Mouse (Mus musculus): ENCODE results near the gene Cpeb4. TPM values are rescaled to one million over a fixed set of nuclear protein-coding genes. Genes with fewer than 3 reads are reported as not detected.

The Cpeb4 gene
- polyA plus RNA-seq, 1 experiment from 2014 or later = 16.1 TPM

DNA sequence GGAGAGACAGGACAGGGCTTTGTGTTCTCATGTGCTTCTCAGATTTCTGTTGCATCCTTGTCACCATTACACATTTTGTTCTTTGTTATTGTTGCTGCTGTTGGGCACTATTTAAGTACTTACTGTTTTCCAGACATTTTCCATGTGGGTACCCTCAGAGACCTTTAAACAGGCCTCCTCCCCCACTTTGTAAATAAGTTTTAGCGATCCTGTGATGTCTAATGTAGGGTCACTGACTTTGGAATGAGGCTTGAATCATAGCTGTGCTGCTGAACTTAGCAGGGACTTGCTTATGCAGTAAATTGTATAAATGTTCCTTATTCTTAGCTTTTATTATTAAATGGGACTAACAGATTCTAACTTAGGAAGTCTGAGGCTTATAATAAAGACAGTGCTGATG is 13.8 kb downstream of the Cpeb4 start:
- Histone ChIP-seq H3K9me3 (no peaks in the 10 kb centered on the region), H3K4me3 (no peak overlapping the region), H3K4me2 (no peak overlapping the region), H3K9ac (no peak overlapping the region), H3K4me1 (replicated peaks) (peaks cover 25% of the 10 kb centered on the region), H3K36me3 (0 out of 2 replicates have a peak, but pooled peaks cover 3% of the 10 kb centered on the region), H3K27me3 (no peaks in the 10 kb centered on the region), H3K27ac (no peak overlapping the region)
- 80% methylated on average over 1 of the region's 1 CpGs for WGBS
- ATAC-seq (ENCODE audit: low FRiP score) = no peak

GRCm38 (mm10) chr11:31888229-31888628 is 16.2 kb downstream of the Cpeb4 start:
- WGBS = 92% methylated on average over 1 of the region's 1 CpGs
- no peak overlapping the region for H3K27ac ChIP-seq
- H3K4me2 ChIP-seq = no peak overlapping the region
- 0 out of 2 replicates have a peak, but pooled peaks cover 3% of the 10 kb centered on the region for H3K36me3 ChIP-seq
- ATAC-seq (ENCODE audit: low FRiP score) = no peak
- no peak overlapping the region for H3K9ac ChIP-seq
- H3K4me3 ChIP-seq = no peak overlapping the region
- H3K9me3 ChIP-seq = no peaks in the 10 kb centered on the region
- 0 out of 2 replicates have a peak, but pooled peaks cover 10% of the 10 kb centered on the region for H3K4me1 ChIP-seq (replicated peaks)
- no peaks in the 10 kb centered on the region for H3K27me3 ChIP-seq

DNA sequence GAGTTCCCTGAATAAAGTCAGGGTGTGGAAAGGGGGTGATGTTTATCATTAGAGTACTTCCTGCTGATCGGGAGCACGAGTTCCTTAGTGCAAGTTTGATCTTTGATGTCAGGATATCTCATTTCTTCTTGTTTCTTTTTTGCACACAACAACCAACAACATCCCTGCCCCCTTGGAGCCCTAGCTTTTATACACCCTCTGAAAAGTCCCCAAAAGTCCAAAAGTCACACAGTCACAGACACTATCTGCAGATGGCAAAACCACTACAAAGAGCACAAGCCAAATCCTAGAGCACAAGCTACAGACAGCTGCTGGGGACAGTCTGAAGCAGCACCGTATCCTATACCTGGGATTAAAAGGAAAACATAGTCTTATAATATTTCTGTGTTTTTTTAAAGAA is 20.1 kb downstream of the Cpeb4 start:
- Histone ChIP-seq H3K27me3 (no peaks in the 10 kb centered on the region), H3K9ac (no peak overlapping the region), H3K9me3 (no peaks in the 10 kb centered on the region), H3K36me3 (0 out of 2 replicates have a peak, but pooled peaks cover 7% of the 10 kb centered on the region), H3K4me1 (replicated peaks) (0 out of 2 replicates have a peak, but pooled peaks cover 3% of the 10 kb centered on the region), H3K27ac (no peak overlapping the region), H3K4me2 (no peak overlapping the region), H3K4me3 (no peak overlapping the region)
- no peak for ATAC-seq (ENCODE audit: low FRiP score)
- 75% methylated on average over 3 of the region's 3 CpGs for WGBS

- Histone ChIP-seq H3K9ac (no peak overlapping the region), H3K36me3 (0 out of 2 replicates have a peak, but pooled peaks cover 7% of the 10 kb centered on the region)
- no peak for ATAC-seq (ENCODE audit: low FRiP score)
These were observed 21.6 kb downstream of the Cpeb4 start for GRCm38 (mm10) chr11:31893639-31894038.

GRCm38 (mm10) chr11:31896065-31896792 is 24.2 kb downstream of the Cpeb4 start:
- 78% methylated on average over 4 of the region's 4 CpGs for WGBS
- no peak overlapping the region for H3K27ac ChIP-seq

More at GRCm38 (mm10) chr11:31893639-31894038, 21.6 kb downstream of the Cpeb4 start:
- Histone ChIP-seq H3K9me3 (no peaks in the 10 kb centered on the region), H3K27ac (no peak overlapping the region), H3K4me1 (replicated peaks) (0 out of 2 replicates have a peak, but pooled peaks cover 3% of the 10 kb centered on the region), H3K27me3 (no peaks in the 10 kb centered on the region), H3K4me2 (no peak overlapping the region), H3K4me3 (no peak overlapping the region)
- 63% methylated on average over 2 of the region's 2 CpGs for WGBS

DNA sequence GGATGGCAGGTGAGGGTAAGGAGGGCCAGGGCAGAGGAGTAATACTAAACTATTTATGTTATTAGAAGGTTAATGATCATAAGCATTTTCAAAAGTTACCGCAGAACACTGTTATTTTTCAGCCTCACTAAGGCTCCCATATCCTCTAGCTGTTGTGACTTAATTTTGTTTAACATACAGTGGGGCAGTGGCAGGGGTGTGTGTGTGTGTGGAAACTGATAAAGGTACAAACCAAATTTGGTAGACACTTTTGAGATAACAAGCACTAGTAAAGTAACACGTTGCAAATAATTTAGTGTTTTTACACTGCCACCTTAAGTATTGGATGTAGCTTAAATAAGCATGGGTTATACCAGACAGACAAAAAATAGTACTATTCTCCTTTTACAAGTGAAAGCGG is 24.9 kb downstream of the Cpeb4 start:
- H3K9ac ChIP-seq = no peak overlapping the region
- H3K27me3 ChIP-seq = no peaks in the 10 kb centered on the region
- H3K27ac ChIP-seq = no peak overlapping the region
- H3K4me1 ChIP-seq (replicated peaks) = 0 out of 2 replicates have a peak, but pooled peaks cover 6% of the 10 kb centered on the region
- WGBS = 96% methylated on average over 3 of the region's 3 CpGs
- H3K36me3 ChIP-seq = 0 out of 2 replicates have a peak, but pooled peaks cover 4% of the 10 kb centered on the region
- no peak overlapping the region for H3K4me2 ChIP-seq
- ATAC-seq (ENCODE audit: low FRiP score) = no peak
- H3K4me3 ChIP-seq = no peak overlapping the region
- no peaks in the 10 kb centered on the region for H3K9me3 ChIP-seq

More at GRCm38 (mm10) chr11:31896065-31896792, 24.2 kb downstream of the Cpeb4 start:
- Histone ChIP-seq H3K27me3 (no peaks in the 10 kb centered on the region), H3K4me1 (replicated peaks) (0 out of 2 replicates have a peak, but pooled peaks cover 6% of the 10 kb centered on the region), H3K9me3 (no peaks in the 10 kb centered on the region), H3K4me2 (no peak overlapping the region), H3K4me3 (no peak overlapping the region), H3K36me3 (0 out of 2 replicates have a peak, but pooled peaks cover 4% of the 10 kb centered on the region), H3K9ac (no peak overlapping the region)
- no peak for ATAC-seq (ENCODE audit: low FRiP score)

GRCm38 (mm10) chr11:31899166-31899565 is 27.2 kb downstream of the Cpeb4 start:
- H3K4me2 ChIP-seq = no peak overlapping the region
- H3K9me3 ChIP-seq = no peaks in the 10 kb centered on the region
- ATAC-seq (ENCODE audit: low FRiP score) = no peak
- H3K4me3 ChIP-seq = no peak overlapping the region
- H3K9ac ChIP-seq = no peak overlapping the region
- 0 out of 2 replicates have a peak, but pooled peaks cover 4% of the 10 kb centered on the region for H3K4me1 ChIP-seq (replicated peaks)
- H3K27me3 ChIP-seq = no peaks in the 10 kb centered on the region
- 0 out of 2 replicates have a peak, but pooled peaks cover 4% of the 10 kb centered on the region for H3K36me3 ChIP-seq
- no peak overlapping the region for H3K27ac ChIP-seq

- H3K36me3 ChIP-seq = 0 out of 2 replicates have a peak, but pooled peaks cover 4% of the 10 kb centered on the region
- H3K4me1 ChIP-seq (replicated peaks) = 0 out of 2 replicates have a peak, but pooled peaks cover 4% of the 10 kb centered on the region
- no peak for ATAC-seq (ENCODE audit: low FRiP score)
- H3K27me3 ChIP-seq = no peaks in the 10 kb centered on the region
- H3K9me3 ChIP-seq = no peaks in the 10 kb centered on the region
- no peak overlapping the region for H3K27ac ChIP-seq
- no peak overlapping the region for H3K9ac ChIP-seq
- H3K4me3 ChIP-seq = no peak overlapping the region
- H3K4me2 ChIP-seq = no peak overlapping the region
- WGBS = 32% methylated on average over 1 of the region's 1 CpGs
These were observed 28.7 kb downstream of the Cpeb4 start for GRCm38 (mm10) chr11:31900736-31901135.

DNA sequence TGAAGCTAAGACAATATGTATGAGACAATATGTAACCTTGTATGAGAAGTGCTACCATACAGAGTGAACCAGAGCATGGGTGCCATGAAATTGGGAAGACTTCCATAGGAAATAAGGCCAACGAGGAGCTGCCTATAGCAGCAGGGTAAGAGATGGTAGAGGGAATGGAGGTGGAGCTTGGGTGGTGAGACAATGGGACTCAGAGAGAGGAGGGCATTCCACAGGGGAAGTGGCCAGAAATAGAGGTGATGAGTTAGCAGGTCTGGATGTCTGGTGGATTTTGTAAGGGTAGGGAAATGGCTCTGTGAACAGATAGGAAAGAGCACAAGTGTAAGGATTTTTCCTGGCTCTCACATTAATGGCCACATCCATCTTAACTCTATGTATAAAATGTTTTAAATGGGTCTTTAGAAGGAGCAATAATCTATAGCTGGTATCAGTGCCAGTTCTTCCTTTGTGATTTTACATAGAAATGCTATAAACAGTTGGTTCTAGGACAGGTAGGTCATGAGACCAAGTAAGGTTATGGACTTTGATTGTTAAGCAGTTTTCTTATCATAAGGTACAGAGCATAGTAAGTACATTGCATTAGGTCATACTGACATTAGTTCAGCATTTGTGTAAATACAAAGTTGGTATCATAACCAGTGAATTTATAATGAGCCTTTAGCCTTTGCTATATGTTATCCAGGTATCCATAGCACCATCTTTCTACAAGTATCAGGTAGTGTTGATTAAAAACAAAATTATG is 30.4 kb downstream of the Cpeb4 start:
- H3K27me3 ChIP-seq = no peaks in the 10 kb centered on the region
- no peak overlapping the region for H3K27ac ChIP-seq
- H3K4me1 ChIP-seq (replicated peaks) = 0 out of 2 replicates have a peak, but pooled peaks cover 4% of the 10 kb centered on the region
- no peak overlapping the region for H3K9ac ChIP-seq
- no peak for ATAC-seq (ENCODE audit: low FRiP score)
- WGBS = 64% methylated on average over 1 of the region's 1 CpGs
- H3K4me2 ChIP-seq = no peak overlapping the region
- no peak overlapping the region for H3K4me3 ChIP-seq
- no peaks in the 10 kb centered on the region for H3K36me3 ChIP-seq
- no peaks in the 10 kb centered on the region for H3K9me3 ChIP-seq

DNA sequence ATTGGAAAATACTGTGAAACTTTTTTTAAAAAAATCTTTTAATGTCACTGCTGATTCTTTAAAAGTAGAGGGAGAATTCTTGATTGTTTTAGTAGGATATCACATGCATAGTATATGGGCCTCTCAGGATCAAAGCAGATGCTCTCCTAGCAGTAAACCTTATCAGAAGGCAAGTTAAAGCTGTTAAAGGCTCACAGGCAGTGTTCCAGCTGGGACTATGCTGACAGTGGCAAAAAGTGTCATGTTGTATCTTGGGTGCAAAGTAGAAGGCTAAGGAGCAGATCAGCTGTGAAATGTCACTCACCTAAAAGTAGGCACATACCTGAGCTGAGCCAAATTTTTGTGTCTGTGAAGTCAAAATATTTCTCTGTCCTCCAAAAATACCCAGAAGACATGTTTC is 34.5 kb downstream of the Cpeb4 start:
- H3K4me2 ChIP-seq = no peak overlapping the region
- no peaks in the 10 kb centered on the region for H3K9me3 ChIP-seq
- H3K4me3 ChIP-seq = no peak overlapping the region
- no peaks in the 10 kb centered on the region for H3K27me3 ChIP-seq
- no peak for ATAC-seq (ENCODE audit: low FRiP score)
- no peak overlapping the region for H3K27ac ChIP-seq
- H3K4me1 ChIP-seq (replicated peaks) = no peaks in the 10 kb centered on the region; the same call in 1 of the 2 replicates
- H3K36me3 ChIP-seq = no peaks in the 10 kb centered on the region
- no peak overlapping the region for H3K9ac ChIP-seq

DNA sequence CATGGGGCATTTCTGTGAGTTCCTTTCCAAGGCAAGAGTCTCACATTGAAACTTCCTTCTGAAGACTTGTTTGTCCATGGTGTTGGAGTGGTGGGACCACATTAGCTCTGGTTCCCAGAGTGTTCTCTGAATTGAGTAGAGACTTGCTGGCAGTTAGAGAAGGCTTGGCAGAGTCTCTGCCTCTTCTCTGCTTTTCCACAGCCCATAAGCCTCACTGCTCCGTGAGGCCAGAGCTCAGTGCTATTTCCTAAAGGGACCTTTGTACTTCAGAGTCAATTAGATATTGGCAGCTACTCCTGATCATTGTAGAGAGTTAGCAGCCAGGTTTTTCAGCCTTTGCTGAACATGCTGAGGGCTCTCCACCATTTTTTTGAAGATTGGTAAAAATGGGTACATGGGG is 35.6 kb downstream of the Cpeb4 start:
- no peak overlapping the region for H3K27ac ChIP-seq
- no peak overlapping the region for H3K4me2 ChIP-seq
- H3K27me3 ChIP-seq = no peaks in the 10 kb centered on the region
- H3K4me1 ChIP-seq (replicated peaks) = no peaks in the 10 kb centered on the region; the same call in 1 of the 2 replicates
- WGBS = 58% methylated on average over 1 of the region's 1 CpGs
- no peak overlapping the region for H3K9ac ChIP-seq
- ATAC-seq (ENCODE audit: low FRiP score) = no peak
- no peaks in the 10 kb centered on the region for H3K9me3 ChIP-seq
- no peak overlapping the region for H3K4me3 ChIP-seq
- no peaks in the 10 kb centered on the region for H3K36me3 ChIP-seq

GRCm38 (mm10) chr11:31912958-31913357 is 40.9 kb downstream of the Cpeb4 start:
- no peaks in the 10 kb centered on the region for H3K36me3 ChIP-seq
- no peak for ATAC-seq (ENCODE audit: low FRiP score)
- H3K4me1 ChIP-seq (replicated peaks) = no peaks in the 10 kb centered on the region

More at GRCm38 (mm10) chr11:31912958-31913357, 40.9 kb downstream of the Cpeb4 start:
- H3K4me3 ChIP-seq = no peak overlapping the region
- no peaks in the 10 kb centered on the region for H3K27me3 ChIP-seq
- H3K9me3 ChIP-seq = no peaks in the 10 kb centered on the region
- H3K9ac ChIP-seq = no peak overlapping the region
- H3K4me2 ChIP-seq = no peak overlapping the region
- no peak overlapping the region for H3K27ac ChIP-seq

All from hindbrain, embryonic 13.5 days (tissue).